Mouse (Mus musculus) liver, embryonic 14 days (tissue): ENCODE measurements around the gene 2210407C18Rik. TPM values are rescaled to one million over a fixed set of nuclear protein-coding genes. Genes with fewer than 3 reads are reported as not detected.

ENCODE experiments used
- polyA plus RNA-seq: library from polyadenylated mRNA; depleted of rRNA; stranded (reverse); fragments of >200 nt; gene quantifications from 2 replicates; pipeline ENCODE4 v1.2.3, GENCODE M21; 2012; rRNA removed

2210407C18Rik gene
- not detected in 2 replicates for polyA plus RNA-seq

GRCm38 (mm10) chr11:58615975-58616374 is at the start of gene 2210407C18Rik:
2210407C18Rik (minus strand) TSS chr11:58616075.

GRCm38 (mm10) chr11:58658596-58658995 is 42.7 kb upstream of the 2210407C18Rik start, which contains the start of gene Olfr322:
Olfr322 (plus strand) TSS chr11:58658782.

DNA sequence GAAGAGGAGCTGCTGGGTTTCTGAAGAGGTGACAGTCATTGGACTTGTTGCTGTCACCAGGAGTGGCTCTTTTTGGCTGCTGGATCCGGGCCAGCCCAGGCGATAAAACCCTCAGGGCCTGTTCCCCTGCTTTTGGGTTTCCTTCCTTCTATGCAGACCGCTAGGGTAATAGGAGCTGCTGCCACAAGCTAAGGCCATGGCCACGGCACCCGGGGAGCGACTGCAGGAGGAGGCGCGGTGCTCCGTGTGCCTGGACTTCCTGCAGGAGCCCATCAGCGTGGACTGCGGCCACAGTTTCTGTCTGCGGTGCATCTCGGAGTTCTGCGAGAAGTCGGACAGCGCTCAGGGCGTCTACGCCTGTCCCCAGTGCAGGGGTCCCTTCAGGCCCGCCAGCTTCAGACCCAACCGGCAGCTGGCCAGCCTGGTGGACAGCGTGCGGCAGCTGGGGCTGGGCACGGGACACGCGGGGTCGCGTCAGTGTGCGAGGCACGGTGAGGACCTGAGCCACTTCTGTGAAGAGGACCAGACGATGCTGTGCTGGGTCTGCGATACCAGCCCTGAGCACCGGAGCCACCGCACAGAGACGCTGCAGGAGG is 24.5 kb upstream of the 2210407C18Rik start, which contains the start of gene Trim58:
TSS of gene Trim58 (plus strand) at position 194 of the 596 bp plus-strand sequence.

GRCm38 (mm10) chr11:58630401-58630800 is 14.5 kb upstream of the 2210407C18Rik start, which contains the start of gene Olfr323:
Olfr323 (minus strand) TSS chr11:58630501.

DNA sequence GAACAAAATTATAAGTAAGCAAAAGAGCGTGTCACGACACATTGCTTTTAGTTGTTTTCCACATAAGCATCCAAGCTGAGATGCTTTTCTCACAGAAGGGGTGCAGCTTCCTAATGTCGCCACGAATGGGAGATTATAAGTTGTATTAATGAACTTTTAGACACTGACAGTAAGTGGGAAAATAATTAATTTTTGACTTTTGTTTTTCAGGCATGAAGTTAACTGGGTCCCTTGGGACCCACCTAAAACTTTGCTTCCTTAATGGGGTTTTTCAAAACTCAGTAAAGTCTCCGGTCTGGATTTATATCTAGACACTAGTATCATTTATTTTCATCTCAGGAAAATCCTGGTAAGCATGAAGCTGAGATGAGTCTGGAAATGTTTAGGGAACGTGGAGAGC is 21.1 kb downstream of the 2210407C18Rik start, which contains the start of gene Olfr324:
TSS of gene Olfr324 (plus strand) at position 301 of the 400 bp plus-strand sequence.

GRCm38 (mm10) chr11:58577430-58577829 is 38.4 kb downstream of the 2210407C18Rik start, which contains the start of gene Olfr325:
Olfr325 (plus strand) TSS chr11:58577730.

DNA sequence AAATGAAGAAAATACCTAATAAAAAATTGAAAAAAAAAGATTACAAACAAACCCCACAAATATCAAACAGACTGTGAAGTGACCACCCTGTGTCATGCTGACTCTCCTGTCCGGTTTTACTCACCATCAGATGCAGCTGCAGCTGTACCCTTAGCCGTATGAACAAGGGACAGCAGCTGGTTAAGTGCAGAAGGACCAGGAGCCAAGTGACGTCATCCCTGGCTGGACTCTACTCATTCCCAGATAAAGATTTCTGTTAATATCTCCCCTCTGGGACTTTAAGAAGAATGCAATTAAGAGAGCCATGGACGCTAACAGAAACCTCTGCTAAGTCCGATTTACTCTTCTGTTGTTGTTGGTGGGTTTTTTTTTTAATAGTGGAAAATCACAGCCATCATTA is 45.5 kb downstream of the 2210407C18Rik start, which contains the start of gene Olfr224:
TSS of gene Olfr224 (minus strand) at position 149 of the 400 bp plus-strand sequence.

Other genes with a start within 250 kb of the 2210407C18Rik start
- 0.03 TPM in 1 of 2 replicates, not detected in the other for gene Lypd8, start 237.0 kb downstream of the 2210407C18Rik start, polyA plus RNA-seq
- gene 1810065E05Rik, start 195.0 kb downstream of the 2210407C18Rik start, polyA plus RNA-seq, result not detected in 2 replicates
- not detected in 2 replicates for gene Gm12253, start 183.5 kb downstream of the 2210407C18Rik start, polyA plus RNA-seq
- not detected in 2 replicates for gene Lypd9, start 163.2 kb downstream of the 2210407C18Rik start, polyA plus RNA-seq
- gene Olfr30, start 153.8 kb downstream of the 2210407C18Rik start, polyA plus RNA-seq, result not detected in 2 replicates
- gene Olfr332, start 123.5 kb downstream of the 2210407C18Rik start, polyA plus RNA-seq, result not detected in 2 replicates
- not detected in 2 replicates for gene Olfr331, start 113.5 kb downstream of the 2210407C18Rik start, polyA plus RNA-seq
- gene Olfr330, start 81.2 kb downstream of the 2210407C18Rik start, polyA plus RNA-seq, result not detected in 2 replicates
- not detected in 2 replicates for gene Olfr329-ps, start 69.7 kb downstream of the 2210407C18Rik start, polyA plus RNA-seq
- not detected in 2 replicates for gene Olfr328, start 60.4 kb downstream of the 2210407C18Rik start, polyA plus RNA-seq
- not detected in 2 replicates for gene Olfr224, start 45.5 kb downstream of the 2210407C18Rik start, polyA plus RNA-seq
- gene Olfr325, start 38.3 kb downstream of the 2210407C18Rik start, polyA plus RNA-seq, result not detected in 2 replicates
- gene Olfr324, start 21.0 kb downstream of the 2210407C18Rik start, polyA plus RNA-seq, result not detected in 2 replicates
- not detected in 2 replicates for gene Olfr323, start 14.4 kb upstream of the 2210407C18Rik start, polyA plus RNA-seq
- 8.3 and 10.1 TPM in 2 replicates for gene Trim58, start 24.4 kb upstream of the 2210407C18Rik start, polyA plus RNA-seq
- 0.03 TPM in 2 replicates for gene Olfr322, start 42.7 kb upstream of the 2210407C18Rik start, polyA plus RNA-seq
- not detected in 2 replicates for gene Olfr320, start 65.0 kb upstream of the 2210407C18Rik start, polyA plus RNA-seq
- not detected in 2 replicates for gene Olfr319, start 83.1 kb upstream of the 2210407C18Rik start, polyA plus RNA-seq
- not detected in 2 replicates for gene Olfr318, start 107.9 kb upstream of the 2210407C18Rik start, polyA plus RNA-seq
- not detected in 2 replicates for gene Olfr317, start 123.1 kb upstream of the 2210407C18Rik start, polyA plus RNA-seq
- gene Olfr316, start 136.7 kb upstream of the 2210407C18Rik start, polyA plus RNA-seq, result not detected in 2 replicates
- not detected in 2 replicates for gene Olfr315, start 157.1 kb upstream of the 2210407C18Rik start, polyA plus RNA-seq
- not detected in 2 replicates for gene Olfr314, start 166.9 kb upstream of the 2210407C18Rik start, polyA plus RNA-seq
- gene Fam183b, start 185.9 kb upstream of the 2210407C18Rik start, polyA plus RNA-seq, result 0.07 TPM in 1 of 2 replicates, not detected in the other
- gene Olfr313, start 198.9 kb upstream of the 2210407C18Rik start, polyA plus RNA-seq, result not detected in 2 replicates
- gene Olfr312, start 213.2 kb upstream of the 2210407C18Rik start, polyA plus RNA-seq, result not detected in 2 replicates
- not detected in 2 replicates for gene Olfr311, start 223.2 kb upstream of the 2210407C18Rik start, polyA plus RNA-seq
- 2.5 and 2.6 TPM in 2 replicates for gene Gm12258, start 231.1 kb upstream of the 2210407C18Rik start, polyA plus RNA-seq